Mouse (Mus musculus) embryonic fibroblast, embryonic 13.5 days (primary cell): ENCODE measurements around the gene Mapkap1.

Experiments used
- CTCF ChIP-seq: IDR thresholded peaks from 2 replicates; pipeline ENCODE4 v1.5.1; 2011; ENCODE audit warnings: mild to moderate bottlenecking, control low read depth, low read length, moderate library complexity, borderline replicate concordance; ENCODE audit not compliant: insufficient read depth
- POLR2A ChIP-seq: IDR thresholded peaks from 2 replicates; pipeline ENCODE4 v1.6.1; 2011; ENCODE audit warnings: low read depth, mild to moderate bottlenecking, control low read depth, low read length, moderate library complexity

DNA sequence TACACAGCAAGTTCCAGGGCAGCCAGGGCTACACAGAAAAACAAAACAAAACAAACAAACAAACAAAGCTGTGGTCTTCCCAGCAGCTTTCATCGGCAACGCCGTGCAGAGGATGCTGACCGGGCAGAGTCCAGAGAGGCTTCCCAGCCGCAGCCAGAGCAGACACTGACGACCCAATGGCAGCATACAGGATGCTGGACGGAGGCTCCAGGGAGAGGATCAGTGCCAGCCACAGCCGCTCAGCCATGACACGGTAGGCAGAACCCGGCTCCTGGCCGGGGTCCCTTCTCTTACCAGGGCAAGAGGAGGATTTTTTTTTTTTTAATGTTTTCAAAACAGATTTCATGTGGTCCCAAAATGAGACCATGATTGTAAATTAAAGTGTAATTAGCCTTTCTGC, 240.8 kb downstream of the Mapkap1 start:
- TF ChIP-seq CTCF (no peak), POLR2A (no peak)
